Mouse (Mus musculus) liver, embryonic 14.5 days (tissue): ENCODE results near the gene Mrps5.

ENCODE experiments used
- CTCF ChIP-seq: IDR thresholded peaks from 2 replicates; pipeline ENCODE4 v1.5.1; 2016; ENCODE audit warnings: antibody characterized with exemption, low read depth, control low read depth
- EP300 ChIP-seq: IDR thresholded peaks from 2 replicates; pipeline ENCODE4 v1.6.1; 2016; ENCODE audit warnings: antibody characterized with exemption, low read depth

GRCm38 (mm10) chr2:127638973-127639372 lies 52.0 kb downstream of the Mrps5 start:
- no peak for TF ChIP-seq CTCF
- no peak for TF ChIP-seq EP300
